Mouse (Mus musculus) ES-Bruce4 (cell line): ENCODE measurements around the gene Sec61g.

Experiments used
- CTCF ChIP-seq: IDR thresholded peaks from one replicate; pipeline ENCODE4 v1.8.1; 2011; ENCODE audit warnings: low read depth, low read length
- EP300 ChIP-seq: IDR thresholded peaks from 2 replicates; pipeline ENCODE4 v1.6.1; 2011; ENCODE audit warnings: low read depth, low read length; ENCODE audit not compliant: insufficient read depth
- POLR2A ChIP-seq: IDR thresholded peaks from one replicate; pipeline ENCODE4 v1.8.1; 2011; ENCODE audit warnings: low read length; ENCODE audit not compliant: insufficient read depth

GRCm38 (mm10) chr11:16505999-16506398 lies 2.3 kb downstream of the Sec61g start:
- TF ChIP-seq CTCF = no peak
- TF ChIP-seq POLR2A = no peak
- TF ChIP-seq EP300 = no peak
